Mouse (Mus musculus) MEL (cell line): ENCODE results near the gene Slc25a28. TPM values are rescaled to one million over a fixed set of nuclear protein-coding genes. Genes with fewer than 3 reads are reported as not detected.

Source experiments
- DNase-seq: peaks from one replicate; pipeline ENCODE4 v3.0.0; 2011; ENCODE audit warnings: low read depth, low spot score
- H3K27ac ChIP-seq: 2 replicates; pipeline ENCODE4 v1.5.1; 2012; ENCODE audit warnings: low read depth, mild to moderate bottlenecking, control low read depth, low read length, moderate library complexity; ENCODE audit not compliant: control insufficient read depth
- H3K27me3 ChIP-seq, 2 experiments: fragments of 150-350 bp in 1 of 2; sonication (generic) in 1 of 2; 2 replicates each; pipeline ENCODE4 v1.6.1; 2012; ENCODE audit warnings: low read length in 2 of 2, mild to moderate bottlenecking in 2 of 2, improper control_type of control experiment in 1 of 2, moderate library complexity in 1 of 2; ENCODE audit not compliant: insufficient read depth in 2 of 2, control insufficient read depth in 1 of 2
- H3K36me3 ChIP-seq, 2 experiments: 2 replicates each; pipeline ENCODE4 v1.6.1; 2012 to 2014; ENCODE audit warnings: low read length in 2 of 2, improper control_type of control experiment in 1 of 2, inconsistent platforms in 1 of 2, mild to moderate bottlenecking in 1 of 2; ENCODE audit not compliant: insufficient read depth in 2 of 2, control insufficient read depth in 1 of 2
- H3K4me1 ChIP-seq, 2 experiments: fragments of 150-350 bp in 1 of 2; sonication (generic) in 1 of 2; 2 replicates each; pipeline ENCODE4 v1.6.1; 2012; ENCODE audit warnings: low read length in 2 of 2, improper control_type of control experiment in 1 of 2, mild to moderate bottlenecking in 1 of 2; ENCODE audit not compliant: insufficient read depth in 2 of 2, control insufficient read depth in 1 of 2
- H3K4me3 ChIP-seq, 2 experiments: fragments of 150-350 bp in 1 of 2; sonication (generic) in 1 of 2; 2 replicates each; pipeline ENCODE4 v1.5.1; 2012; ENCODE audit warnings: low read depth in 2 of 2, low read length in 2 of 2, mild to moderate bottlenecking in 2 of 2, moderate library complexity in 2 of 2, control low read depth in 1 of 2, improper control_type of control experiment in 1 of 2; ENCODE audit not compliant: control insufficient read depth in 1 of 2, insufficient read depth in 1 of 2
- H3K79me2 ChIP-seq: 2 replicates; pipeline ENCODE4 v1.6.1; 2012; ENCODE audit warnings: mild to moderate bottlenecking, low read length, moderate library complexity; ENCODE audit not compliant: control insufficient read depth, poor library complexity, insufficient read depth
- H3K9ac ChIP-seq: 2 replicates; pipeline ENCODE4 v1.6.1; 2012; ENCODE audit warnings: low read depth, mild to moderate bottlenecking, control low read depth, low read length, moderate library complexity; ENCODE audit not compliant: control insufficient read depth, poor library complexity, severe bottlenecking
- H3K9me3 ChIP-seq: fragments of 150-350 bp; sonication (generic); replicated peaks from 2 replicates; pipeline ENCODE4 v1.6.1; 2012; ENCODE audit warnings: mild to moderate bottlenecking, low read length, improper control_type of control experiment, moderate library complexity; ENCODE audit not compliant: insufficient read depth
- BHLHE40 ChIP-seq: IDR thresholded peaks from 2 replicates; pipeline ENCODE4 v1.6.1; 2012; ENCODE audit warnings: low read depth, mild to moderate bottlenecking, inconsistent platforms, low read length, improper control_type of control experiment, borderline replicate concordance
- CHD2 ChIP-seq: IDR thresholded peaks from 2 replicates; pipeline ENCODE4 v1.6.1; 2011; ENCODE audit warnings: low read length, improper control_type of control experiment
- CTCF ChIP-seq, 3 experiments: IDR thresholded peaks in 2 of 3; conservative IDR thresholded peaks in 1 of 3; 2 replicates each; pipeline ENCODE4 v1.5.1; 2011 to 2012; ENCODE audit warnings: low read length in 3 of 3, low read depth in 2 of 3, mild to moderate bottlenecking in 2 of 3, improper control_type of control experiment in 1 of 3, inconsistent platforms in 1 of 3, mixed read lengths in 1 of 3, moderate library complexity in 1 of 3; ENCODE audit not compliant: control insufficient read depth in 1 of 3, insufficient read depth in 1 of 3, poor library complexity in 1 of 3, severe bottlenecking in 1 of 3
- E2F4 ChIP-seq: IDR thresholded peaks from 2 replicates; pipeline ENCODE4 v1.6.1; 2011; ENCODE audit warnings: low read depth, low read length, improper control_type of control experiment, borderline replicate concordance
- GABPA ChIP-seq: IDR thresholded peaks from 2 replicates; pipeline ENCODE4 v1.6.1; 2012; ENCODE audit warnings: low read depth, mild to moderate bottlenecking, inconsistent platforms, low read length, improper control_type of control experiment, moderate library complexity
- GATA1 ChIP-seq: IDR thresholded peaks from 2 replicates; pipeline ENCODE4 v1.6.1; 2011; ENCODE audit warnings: low read depth, low read length, improper control_type of control experiment
- HCFC1 ChIP-seq: IDR thresholded peaks from 2 replicates; pipeline ENCODE4 v1.6.1; 2012; ENCODE audit warnings: low read depth, mild to moderate bottlenecking, inconsistent platforms, low read length, improper control_type of control experiment, moderate library complexity
- JUND ChIP-seq: IDR thresholded peaks from 2 replicates; pipeline ENCODE4 v1.6.1; 2011; ENCODE audit warnings: low read depth, mild to moderate bottlenecking, improper control_type of control experiment, low read length
- MXI1 ChIP-seq: IDR thresholded peaks from 2 replicates; pipeline ENCODE4 v1.6.1; 2011; ENCODE audit warnings: mild to moderate bottlenecking, low read depth, low read length, improper control_type of control experiment
- MYB ChIP-seq: IDR thresholded peaks from 2 replicates; pipeline ENCODE4 v1.6.1; 2011; ENCODE audit warnings: mild to moderate bottlenecking, low read depth, low read length, improper control_type of control experiment
- MYC ChIP-seq: IDR thresholded peaks from 2 replicates; pipeline ENCODE4 v1.6.1; 2011; ENCODE audit warnings: low read depth, mild to moderate bottlenecking, low read length, improper control_type of control experiment, moderate library complexity
- NELFE ChIP-seq: IDR thresholded peaks from 2 replicates; pipeline ENCODE4 v1.6.1; 2011; ENCODE audit warnings: low read depth, low read length, improper control_type of control experiment
- POLR2A ChIP-seq, 2 experiments: IDR thresholded peaks; 2 replicates each; pipeline ENCODE4 v1.6.1; 2011 to 2012; ENCODE audit warnings: low read length in 2 of 2, mild to moderate bottlenecking in 2 of 2, control low read depth in 1 of 2, improper control_type of control experiment in 1 of 2, low read depth in 1 of 2, moderate library complexity in 1 of 2; ENCODE audit not compliant: control insufficient read depth in 1 of 2, insufficient read depth in 1 of 2, poor library complexity in 1 of 2
- POLR2AphosphoS2 ChIP-seq: IDR thresholded peaks from 2 replicates; pipeline ENCODE4 v1.6.1; 2011; ENCODE audit warnings: low read length, improper control_type of control experiment
- RAD21 ChIP-seq: IDR thresholded peaks from 2 replicates; pipeline ENCODE4 v1.6.1; 2011; ENCODE audit warnings: mild to moderate bottlenecking, low read depth, low read length, improper control_type of control experiment
- RCOR1 ChIP-seq: IDR thresholded peaks from 2 replicates; pipeline ENCODE4 v1.6.1; 2012; ENCODE audit warnings: low read depth, mild to moderate bottlenecking, inconsistent platforms, low read length, improper control_type of control experiment
- SMC3 ChIP-seq: IDR thresholded peaks from 2 replicates; pipeline ENCODE4 v1.6.1; 2011; ENCODE audit warnings: low read depth, low read length, improper control_type of control experiment
- TBP ChIP-seq: IDR thresholded peaks from 2 replicates; pipeline ENCODE4 v1.8.0; 2011; ENCODE audit warnings: low read depth, low read length, improper control_type of control experiment
- TCF12 ChIP-seq: IDR thresholded peaks from 2 replicates; pipeline ENCODE4 v1.6.1; 2014; ENCODE audit warnings: low read depth, mild to moderate bottlenecking, inconsistent platforms, low read length, improper control_type of control experiment, moderate library complexity
- UBTF ChIP-seq: IDR thresholded peaks from 2 replicates; pipeline ENCODE4 v1.6.1; 2012; ENCODE audit warnings: low read depth, mild to moderate bottlenecking, inconsistent platforms, low read length, improper control_type of control experiment, moderate library complexity, borderline replicate concordance; ENCODE audit not compliant: insufficient read depth
- USF2 ChIP-seq, 2 experiments: IDR thresholded peaks; 2 replicates each; pipeline ENCODE4 v1.6.1; 2011 to 2012; ENCODE audit warnings: improper control_type of control experiment in 2 of 2, low read length in 2 of 2, borderline replicate concordance in 1 of 2, inconsistent platforms in 1 of 2, low read depth in 1 of 2, mild to moderate bottlenecking in 1 of 2; ENCODE audit not compliant: insufficient read depth in 1 of 2
- ZC3H11A ChIP-seq: IDR thresholded peaks from 2 replicates; pipeline ENCODE4 v1.6.1; 2012; ENCODE audit warnings: low read depth, mild to moderate bottlenecking, inconsistent platforms, low read length, improper control_type of control experiment
- ZKSCAN1 ChIP-seq: IDR thresholded peaks from 2 replicates; pipeline ENCODE4 v1.6.1; 2012; ENCODE audit warnings: low read depth, mild to moderate bottlenecking, inconsistent platforms, low read length, improper control_type of control experiment, moderate library complexity
- ZNF384 ChIP-seq: IDR thresholded peaks from 2 replicates; pipeline ENCODE4 v1.6.1; 2012; ENCODE audit warnings: low read depth, mild to moderate bottlenecking, inconsistent platforms, low read length, improper control_type of control experiment
- polyA plus RNA-seq, 2 experiments: library from polyadenylated mRNA; stranded (reverse) in 1 of 2; unstranded in 1 of 2; fragments of >175 nt in 1 of 2; fragments of >200 nt in 1 of 2; gene quantifications; 2 replicates each; pipeline versions ENCODE4 v1.2.1 to v1.2.4; 2012; ENCODE audit warnings: low replicate concordance in 2 of 2, low read depth in 1 of 2; ENCODE audit not compliant: insufficient read length in 2 of 2, insufficient read depth in 1 of 2, missing spikeins in 1 of 2
- total RNA-seq: library from RNA; depleted of rRNA; stranded (reverse); fragments of 300-350 nt; gene quantifications from 2 replicates; pipeline ENCODE4 v1.2.3, GENCODE M21; 2012

Gene Slc25a28
- total and polyA plus RNA-seq, 3 experiments: 58.2 to 110 TPM; not detected in 1

DNA sequence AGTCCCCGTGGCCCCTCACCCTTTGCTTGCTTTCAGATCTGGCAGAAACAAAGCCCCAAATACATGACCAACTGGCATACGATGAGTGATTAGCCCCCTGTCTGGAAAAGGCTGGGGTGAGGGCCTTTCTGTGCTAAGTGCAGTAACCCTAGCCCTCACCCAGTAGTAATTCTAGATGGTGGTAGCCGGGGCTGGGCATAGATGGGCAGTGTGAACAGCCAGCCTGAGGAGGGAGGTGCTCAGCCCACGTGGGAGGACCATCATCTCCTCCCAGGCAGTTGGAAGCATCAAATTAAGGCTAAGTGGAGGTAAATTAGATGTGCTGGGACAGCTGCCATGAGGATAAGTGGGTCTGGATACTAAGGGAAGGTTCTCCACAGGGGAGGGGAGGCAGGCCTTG lies 45.6 kb downstream of the Slc25a28 start:
- no peak overlapping the region for H3K4me3 ChIP-seq
- no peaks in the 10 kb centered on the region; a peak in 2 of 4 replicates for H3K27me3 ChIP-seq
- H3K9me3 ChIP-seq: no peaks in the 10 kb centered on the region
- H3K9ac ChIP-seq: no peak overlapping the region
- peaks cover 0 to 7% of the 10 kb centered on the region in 2 experiments; a peak in 1 of 4 replicates for H3K4me1 ChIP-seq
- H3K79me2 ChIP-seq: no peaks in the 10 kb centered on the region
- H3K27ac ChIP-seq: no peak overlapping the region
- no peak for DNase-seq
- H3K36me3 ChIP-seq: peaks cover 0 to 4% of the 10 kb centered on the region in 2 experiments; a peak in 1 of 4 replicates
- TF ChIP-seq MYB: no peak
- TF ChIP-seq POLR2AphosphoS2: no peak
- TF ChIP-seq ZNF384: no peak
- TF ChIP-seq HCFC1: no peak
- no peak for TF ChIP-seq NELFE
- no peak for TF ChIP-seq GATA1
- no peak for TF ChIP-seq UBTF
- no peak for TF ChIP-seq MXI1
- no peak for TF ChIP-seq ZC3H11A
- no peak for TF ChIP-seq BHLHE40
- no peak for TF ChIP-seq MYC
- TF ChIP-seq ZKSCAN1: no peak
- TF ChIP-seq POLR2A (IDR thresholded peaks at IDR 0.05; ENCODE audit: control insufficient read depth in 1 of 2, insufficient read depth in 1 of 2, low read depth in 1 of 2, low read length in 2 of 2, poor library complexity in 1 of 2): no peak
- TF ChIP-seq CHD2: no peak
- no peak for TF ChIP-seq SMC3

DNA sequence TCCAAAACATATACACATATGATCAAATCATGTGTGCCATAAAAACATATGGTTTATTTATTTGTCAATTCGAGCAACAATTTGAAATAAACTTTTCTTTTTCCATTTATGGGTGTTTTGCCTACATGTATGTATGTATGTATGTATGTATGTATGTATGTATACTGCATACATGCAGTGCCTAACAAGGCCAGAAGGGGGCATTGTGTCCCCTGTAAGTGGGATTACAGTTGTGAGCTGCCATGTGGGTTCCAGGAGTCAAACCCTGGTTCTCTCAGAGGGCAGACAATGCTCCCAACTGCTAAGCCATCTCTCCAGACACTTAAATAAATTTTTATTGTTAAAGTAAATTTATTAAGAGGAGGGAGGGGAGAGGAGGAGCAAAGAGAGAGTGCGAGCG lies 47.3 kb downstream of the Slc25a28 start:
- no peaks in the 10 kb centered on the region for H3K79me2 ChIP-seq
- peaks cover 0 to 3% of the 10 kb centered on the region in 2 experiments; a peak in 3 of 4 replicates for H3K27me3 ChIP-seq

More for the DNA sequence above, 47.3 kb downstream of the Slc25a28 start:
- Histone ChIP-seq H3K4me3 (no peak overlapping the region), H3K27ac (no peak overlapping the region), H3K36me3 (peaks cover 0 to 4% of the 10 kb centered on the region in 2 experiments; a peak in 1 of 4 replicates), H3K9ac (no peak overlapping the region), H3K4me1 (peaks cover 0 to 7% of the 10 kb centered on the region in 2 experiments; a peak in 1 of 4 replicates), H3K9me3 (no peaks in the 10 kb centered on the region)
- peak; percentile 68 for DNase-seq
- peak; percentile 44 to 82 (median 67) for TF ChIP-seq CTCF (IDR thresholded peaks at IDR 0.05 in 2 of 3, conservative IDR thresholded peaks at IDR 0.05 in 1 of 3; ENCODE audit: control insufficient read depth in 1 of 3, insufficient read depth in 1 of 3, low read depth in 2 of 3, low read length in 3 of 3, poor library complexity in 1 of 3, severe bottlenecking in 1 of 3)
- TF ChIP-seq JUND: no peak
- no peak for TF ChIP-seq UBTF
- TF ChIP-seq USF2 (IDR thresholded peaks at IDR 0.05; ENCODE audit: borderline replicate concordance in 1 of 2, insufficient read depth in 1 of 2, low read depth in 1 of 2, low read length in 2 of 2): no peak
- TF ChIP-seq GABPA: no peak
- TF ChIP-seq NELFE: no peak
- 0 out of 2 replicates have a peak, but pooled peaks have one; percentile 20 for TF ChIP-seq MYC
- peak; percentile 56 for TF ChIP-seq SMC3
- TF ChIP-seq E2F4: no peak
- no peak for TF ChIP-seq TCF12
- peak; percentile 19; the same call in 1 of the 2 replicates for TF ChIP-seq ZC3H11A
- no peak for TF ChIP-seq TBP
- TF ChIP-seq RAD21: peak; percentile 46
- TF ChIP-seq HCFC1: no peak
- no peak for TF ChIP-seq RCOR1
